Mouse (Mus musculus) midbrain, embryonic 16.5 days (tissue): ENCODE data around the gene Slc25a34. TPM values are rescaled to one million over a fixed set of nuclear protein-coding genes. Genes with fewer than 3 reads are reported as not detected.

Experiments
- ATAC-seq: fragments of 200-750 bp; cut with Nextera tagmentation; 2 replicates; pipeline ENCODE4 v1.8.0; 2017; ENCODE audit warnings: moderate TSS enrichment
- H3K27ac ChIP-seq: fragments of 300-500 bp; sonication (generic); 2 replicates; pipeline ENCODE4 v1.5.1; 2014; ENCODE audit warnings: mild to moderate bottlenecking, low read length, mixed read lengths
- H3K27me3 ChIP-seq: fragments of 300-500 bp; sonication (generic); 2 replicates; pipeline ENCODE4 v1.6.1; 2014; ENCODE audit warnings: low read depth, low read length, mixed read lengths; ENCODE audit not compliant: control insufficient read depth, insufficient read depth
- H3K36me3 ChIP-seq: fragments of 300-500 bp; sonication (generic); 2 replicates; pipeline ENCODE4 v1.6.1; 2014; ENCODE audit warnings: mild to moderate bottlenecking, low read length, moderate library complexity, mixed read lengths; ENCODE audit not compliant: control insufficient read depth, insufficient read depth
- H3K4me1 ChIP-seq: fragments of 300-500 bp; sonication (generic); 2 replicates; pipeline ENCODE4 v1.6.1; 2014; ENCODE audit warnings: mild to moderate bottlenecking, low read length, mixed read lengths; ENCODE audit not compliant: control insufficient read depth, insufficient read depth
- H3K4me2 ChIP-seq: fragments of 300-500 bp; sonication (generic); 2 replicates; pipeline ENCODE4 v1.6.1; 2014; ENCODE audit warnings: mild to moderate bottlenecking, low read length, mixed read lengths
- H3K4me3 ChIP-seq: fragments of 300-500 bp; sonication (generic); 2 replicates; pipeline ENCODE4 v1.5.1; 2014; ENCODE audit warnings: low read depth, mild to moderate bottlenecking, low read length, moderate library complexity, mixed read lengths
- H3K9ac ChIP-seq: fragments of 300-500 bp; sonication (generic); 2 replicates; pipeline ENCODE4 v1.6.1; 2014; ENCODE audit warnings: low read depth, low read length, mixed read lengths
- H3K9me3 ChIP-seq: fragments of 300-500 bp; sonication (generic); replicated peaks from 2 replicates; pipeline ENCODE4 v1.6.1; 2014; ENCODE audit warnings: mild to moderate bottlenecking, low read length, mixed read lengths; ENCODE audit not compliant: control insufficient read depth, poor library complexity, severe bottlenecking
- WGBS: fragments of 180-500 bp; shearing (Covaris S2); extraction: QIAGEN DNeasy Blood & Tissue Kit; methylation state at CpG from one replicate; pipeline ENCODE4 v1.1.7; 2014; 5-methylcytosine and 5-hydroxymethylcytosine counted together
- polyA plus RNA-seq: library from polyadenylated mRNA; unstranded; fragments of >200 nt; fragmentation: Nextera tagmentation; extraction: Ambion mirVana; gene quantifications from 2 replicates; pipeline ENCODE4 v1.2.1, GENCODE M21; 2015

Slc25a34 gene
- polyA plus RNA-seq, 1 experiment from 2014 or later, result 0.45 TPM

DNA sequence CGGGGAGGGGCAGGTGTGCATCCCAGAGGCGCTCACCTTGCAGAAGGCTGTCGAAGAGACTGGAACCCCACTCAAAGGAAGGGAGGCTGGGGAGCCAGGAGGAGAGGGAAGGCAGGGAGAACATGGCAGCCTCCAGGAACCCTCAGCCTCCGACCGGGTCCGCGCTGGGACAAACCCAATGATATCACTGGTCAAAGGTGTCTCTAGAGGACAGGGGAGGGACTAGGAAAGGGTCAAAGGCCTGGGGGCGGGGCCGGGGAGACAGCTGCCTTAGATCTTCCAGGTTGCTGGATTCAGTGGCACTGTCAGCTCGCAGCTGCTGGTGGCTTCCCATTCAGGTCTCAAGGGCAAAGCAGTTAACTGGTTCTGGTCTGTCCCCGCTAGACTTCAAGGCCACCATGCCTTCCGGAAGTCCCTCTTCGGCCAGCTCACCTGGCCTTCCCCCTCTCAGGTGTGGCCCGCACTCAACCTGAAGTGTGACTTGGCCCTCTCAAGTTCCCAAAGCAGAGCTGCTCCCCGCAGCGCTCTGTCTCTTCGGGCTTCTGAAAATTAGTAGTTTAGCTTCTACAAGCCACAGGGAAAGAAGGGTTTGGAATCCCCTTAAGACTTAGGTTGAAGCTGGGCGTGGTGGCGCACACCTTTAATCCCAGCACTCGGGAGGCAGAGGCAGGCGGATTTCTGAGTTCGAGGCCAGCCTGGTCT, 5.6 kb downstream of the Slc25a34 start:
- Histone ChIP-seq H3K27ac (no peak overlapping the region), H3K4me1 (peaks cover 3% of the 10 kb centered on the region), H3K9ac (no peak overlapping the region), H3K9me3 (no peaks in the 10 kb centered on the region), H3K36me3 (no peaks in the 10 kb centered on the region), H3K27me3 (no peaks in the 10 kb centered on the region), H3K4me3 (no peak overlapping the region), H3K4me2 (peak overlapping the region; percentile 35)
- 10% methylated on average over 22 of the region's 22 CpGs for WGBS
- no peak for ATAC-seq

DNA sequence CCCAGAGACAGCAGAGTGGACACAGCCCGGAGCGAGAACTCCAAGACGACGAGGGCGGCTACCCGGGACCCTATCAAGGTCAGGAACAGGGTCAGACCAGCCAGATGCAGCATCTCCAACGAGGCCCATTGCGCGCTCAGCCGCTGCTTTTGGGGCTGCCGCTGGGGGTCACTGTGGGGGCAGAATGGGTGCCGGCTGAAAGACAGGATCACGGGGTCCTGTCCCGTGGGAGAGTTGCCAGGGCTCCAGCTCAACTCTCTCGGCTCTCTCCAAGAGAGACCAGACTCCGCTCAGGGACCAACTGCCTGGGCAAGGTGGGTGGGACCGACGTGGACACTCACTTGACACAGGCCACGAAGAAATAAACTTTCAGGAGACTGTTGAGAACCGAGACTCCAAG, 6.3 kb downstream of the Slc25a34 start:
- no peak overlapping the region for H3K27ac ChIP-seq
- H3K4me2 ChIP-seq, result peak overlapping the region; percentile 35
- H3K36me3 ChIP-seq, result no peaks in the 10 kb centered on the region
- no peaks in the 10 kb centered on the region for H3K27me3 ChIP-seq
- ATAC-seq, result peak; percentile 44; the same call in 1 of the 2 replicates
- no peaks in the 10 kb centered on the region for H3K9me3 ChIP-seq
- H3K9ac ChIP-seq, result no peak overlapping the region
- no peak overlapping the region for H3K4me3 ChIP-seq
- 7% methylated on average over 19 of the region's 20 CpGs for WGBS
- H3K4me1 ChIP-seq, result peaks cover 3% of the 10 kb centered on the region

DNA sequence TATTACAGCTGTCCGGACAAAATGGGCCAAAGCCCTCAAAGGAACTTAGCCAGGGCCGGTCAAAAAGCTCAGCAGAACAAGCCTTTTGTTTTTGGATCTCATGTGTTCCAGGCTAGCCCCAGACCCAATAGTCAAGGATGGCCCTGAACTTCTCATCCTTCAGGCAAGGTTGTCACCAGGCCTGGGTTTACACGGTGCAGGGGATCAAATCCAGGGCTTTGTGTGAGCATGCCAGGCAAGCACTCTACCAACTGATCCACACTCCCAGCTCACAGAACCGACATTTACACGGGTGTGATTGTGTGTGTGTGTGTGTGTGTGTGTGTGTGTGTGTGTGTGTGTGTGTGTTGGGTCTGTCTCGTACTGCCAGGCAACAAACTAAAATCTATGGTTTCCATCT, 6.8 kb downstream of the Slc25a34 start:
- H3K27ac ChIP-seq, result no peak overlapping the region
- no peaks in the 10 kb centered on the region for H3K36me3 ChIP-seq
- H3K27me3 ChIP-seq, result no peaks in the 10 kb centered on the region
- no peak for ATAC-seq
- no peak overlapping the region for H3K4me3 ChIP-seq
- no peaks in the 10 kb centered on the region for H3K9me3 ChIP-seq
- H3K9ac ChIP-seq, result no peak overlapping the region
- peaks cover 3% of the 10 kb centered on the region for H3K4me1 ChIP-seq
- H3K4me2 ChIP-seq, result no peak overlapping the region
- WGBS, result 71% methylated on average over 6 of the region's 6 CpGs

DNA sequence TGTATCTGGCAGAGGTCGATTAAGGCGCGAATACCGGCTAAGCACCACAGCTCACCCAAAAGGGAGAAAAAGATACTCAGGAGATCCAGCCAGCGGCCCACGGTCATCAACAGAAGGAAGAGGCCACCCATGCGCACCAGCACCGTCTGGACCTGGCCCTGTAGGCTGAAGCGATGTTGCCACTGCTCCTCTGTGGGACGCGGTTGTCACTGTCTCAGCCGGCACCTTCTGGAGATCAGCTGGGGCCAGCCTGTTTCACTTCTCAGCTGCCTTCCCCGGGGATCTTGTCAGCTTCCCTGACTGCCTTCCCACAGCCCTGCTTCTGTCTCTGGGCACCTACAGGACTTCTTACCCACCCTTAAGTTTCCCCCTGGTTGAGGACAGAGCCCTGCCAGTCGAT, 8.7 kb downstream of the Slc25a34 start:
- H3K36me3 ChIP-seq, result no peaks in the 10 kb centered on the region
- no peak overlapping the region for H3K4me2 ChIP-seq
- 84% methylated on average over 14 of the region's 14 CpGs for WGBS
- H3K4me3 ChIP-seq, result no peak overlapping the region
- no peaks in the 10 kb centered on the region for H3K9me3 ChIP-seq
- H3K9ac ChIP-seq, result no peak overlapping the region
- H3K27me3 ChIP-seq, result no peaks in the 10 kb centered on the region
- ATAC-seq, result no peak
- H3K27ac ChIP-seq, result no peak overlapping the region
- peaks cover 3% of the 10 kb centered on the region for H3K4me1 ChIP-seq

DNA sequence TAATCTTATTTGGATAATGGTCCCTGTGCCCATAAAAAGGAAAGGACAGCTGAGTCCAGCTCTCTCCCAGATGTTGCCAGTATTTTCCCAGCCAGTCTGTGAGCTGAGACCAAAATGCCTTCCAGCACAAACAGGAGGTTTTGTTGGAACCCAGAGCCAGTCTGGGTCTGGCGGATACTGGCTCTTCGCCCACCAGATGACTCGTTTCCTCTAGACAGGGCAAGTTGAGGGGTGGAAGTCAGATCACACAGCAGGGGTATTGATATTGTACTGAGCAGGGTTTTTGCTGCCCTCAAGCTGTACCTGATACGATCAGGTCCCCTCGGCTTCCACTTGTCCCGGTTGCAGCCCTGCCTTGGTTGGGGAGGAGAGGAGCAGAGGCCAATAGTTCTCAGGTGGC, 14.1 kb downstream of the Slc25a34 start:
- Histone ChIP-seq H3K4me3 (no peak overlapping the region), H3K27ac (no peak overlapping the region), H3K4me2 (no peak overlapping the region), H3K9me3 (no peaks in the 10 kb centered on the region), H3K27me3 (no peaks in the 10 kb centered on the region), H3K36me3 (no peaks in the 10 kb centered on the region), H3K9ac (no peak overlapping the region), H3K4me1 (no peaks in the 10 kb centered on the region)
- WGBS, result 81% methylated on average over 6 of the region's 6 CpGs
- ATAC-seq, result no peak

DNA sequence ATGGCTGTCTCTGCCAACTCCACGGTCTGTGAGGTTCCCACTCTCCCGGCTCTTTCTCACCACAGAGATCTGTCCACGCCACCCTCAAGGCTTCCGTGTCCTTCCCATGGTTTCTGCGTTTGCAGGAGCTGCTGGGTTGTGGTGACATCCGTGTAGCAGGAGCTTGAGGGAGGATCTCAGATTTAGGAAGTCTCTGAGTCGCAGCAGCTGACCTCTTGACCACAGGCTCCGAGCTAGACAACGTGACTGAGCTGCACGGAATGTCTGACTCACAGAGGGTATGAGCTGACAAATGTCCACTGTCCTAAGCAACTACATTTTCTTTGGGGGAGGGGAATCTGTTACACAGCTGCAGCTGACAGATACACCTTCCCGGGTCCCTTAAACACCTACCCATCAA, 17.8 kb downstream of the Slc25a34 start, which contains the start of gene Fblim1:
Gene Fblim1, minus strand, starts transcription at position 236 of the 400 bp plus-strand sequence.
- H3K27me3 ChIP-seq, result no peaks in the 10 kb centered on the region
- no peaks in the 10 kb centered on the region for H3K9me3 ChIP-seq
- ATAC-seq, result no peak
- 85% methylated on average over 11 of the region's 11 CpGs for WGBS
- H3K36me3 ChIP-seq, result no peaks in the 10 kb centered on the region
- H3K27ac ChIP-seq, result no peak within 1 kb of the TSS
- no peak within 1 kb of the TSS for H3K9ac ChIP-seq
- H3K4me2 ChIP-seq, result no peak within 1 kb of the TSS
- no peaks in the 10 kb centered on the region for H3K4me1 ChIP-seq
- no peak within 1 kb of the TSS for H3K4me3 ChIP-seq

DNA sequence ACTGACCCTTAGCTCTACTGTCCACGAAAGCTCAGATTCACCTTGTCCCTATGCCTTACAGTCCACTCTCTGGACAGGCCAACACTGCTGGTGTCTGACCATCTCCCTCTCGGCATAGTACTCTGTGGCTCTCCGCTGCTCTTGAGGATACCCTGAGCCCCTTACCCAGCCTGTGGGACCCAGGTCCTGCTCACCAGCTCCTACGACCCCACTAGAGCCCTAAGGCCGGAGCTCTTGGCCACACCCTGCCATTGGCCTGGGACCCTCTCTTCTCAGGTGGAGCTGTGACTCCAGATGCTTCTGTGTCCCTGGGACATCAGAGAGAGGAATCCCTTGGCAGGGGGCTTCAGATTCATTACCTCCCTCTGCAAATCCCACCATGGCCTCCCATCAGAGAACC, 18.2 kb downstream of the Slc25a34 start:
- H3K4me2 ChIP-seq, result no peak overlapping the region
- ATAC-seq, result no peak
- 85% methylated on average over 5 of the region's 5 CpGs for WGBS
- no peak overlapping the region for H3K9ac ChIP-seq
- H3K27me3 ChIP-seq, result no peaks in the 10 kb centered on the region
- H3K4me3 ChIP-seq, result no peak overlapping the region
- no peaks in the 10 kb centered on the region for H3K36me3 ChIP-seq
- H3K4me1 ChIP-seq, result no peaks in the 10 kb centered on the region
- no peaks in the 10 kb centered on the region for H3K9me3 ChIP-seq
- H3K27ac ChIP-seq, result no peak overlapping the region

DNA sequence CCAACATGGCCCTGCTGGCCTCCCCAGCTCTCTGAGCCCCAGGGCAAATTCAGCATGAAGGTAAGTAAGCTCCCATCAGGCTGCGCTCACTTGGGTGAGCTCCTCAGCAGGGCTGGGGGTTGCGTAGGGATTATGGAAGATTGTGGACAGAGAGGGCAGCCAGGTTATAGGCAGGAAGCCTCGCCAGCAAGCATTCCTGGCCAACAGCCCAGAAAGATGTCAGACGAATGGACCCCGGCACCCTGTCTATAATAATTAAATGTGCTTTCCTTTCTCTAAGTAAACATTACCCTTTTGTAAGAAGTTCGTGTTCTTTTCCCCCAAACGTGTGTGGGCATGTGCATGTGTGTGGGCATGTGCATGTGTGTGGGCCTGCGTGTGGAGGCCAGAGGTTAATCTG, 19.1 kb downstream of the Slc25a34 start:
- H3K27me3 ChIP-seq, result no peaks in the 10 kb centered on the region
- WGBS, result 65% methylated on average over 8 of the region's 8 CpGs
- H3K4me1 ChIP-seq, result no peaks in the 10 kb centered on the region; the same call in 1 of the 2 replicates
- no peak overlapping the region for H3K4me2 ChIP-seq
- no peak overlapping the region for H3K4me3 ChIP-seq
- no peak for ATAC-seq
- H3K36me3 ChIP-seq, result no peaks in the 10 kb centered on the region
- H3K9me3 ChIP-seq, result no peaks in the 10 kb centered on the region
- no peak overlapping the region for H3K9ac ChIP-seq
- H3K27ac ChIP-seq, result no peak overlapping the region

DNA sequence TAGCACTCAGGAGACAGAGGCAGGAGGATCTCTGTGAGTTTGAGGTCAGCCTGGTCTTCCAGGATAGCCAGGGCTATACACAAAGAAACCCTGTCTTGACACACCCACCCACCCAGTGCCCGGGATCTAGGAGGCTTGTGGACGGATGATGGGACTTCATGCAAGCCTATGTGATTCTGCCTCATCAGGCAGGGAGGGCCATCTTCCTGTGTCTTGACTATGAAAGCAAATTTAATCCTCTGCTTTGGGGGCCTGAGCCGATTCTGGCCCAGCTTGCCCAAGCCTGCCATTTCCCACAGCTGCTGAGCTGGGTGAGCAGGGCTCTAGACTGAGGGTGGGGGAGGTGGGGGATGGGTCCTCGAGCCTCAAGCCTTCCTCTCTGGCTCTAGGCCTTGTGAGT, 19.7 kb downstream of the Slc25a34 start:
- Histone ChIP-seq H3K9ac (no peak overlapping the region), H3K4me1 (peaks cover 3% of the 10 kb centered on the region), H3K36me3 (no peaks in the 10 kb centered on the region), H3K4me3 (no peak overlapping the region), H3K27ac (no peak overlapping the region), H3K27me3 (no peaks in the 10 kb centered on the region), H3K9me3 (no peaks in the 10 kb centered on the region), H3K4me2 (no peak overlapping the region)
- WGBS, result 65% methylated on average over 4 of the region's 4 CpGs
- ATAC-seq, result no peak
